In genomic region chr4:120420685-120421084, GRCm38 (mm10) we compare ENCODE assay signal across 8 mouse cellular contexts. TPM values are rescaled to one million over a fixed set of nuclear protein-coding genes. Genes with fewer than 3 reads are reported as not detected.
A peak's percentile ranks its signal among the peaks of the same experiment; 100 is the strongest.
DNase-seq lines count a peak whose midpoint lies in the region; ATAC-seq lines count a peak whose summit lies in the region.
"Had no signal": no experiment of that assay in that cellular context is flagged by ENCODE, and none has a peak within 500 bp of the region (broad histone marks: within the 10 kb centered on the region; RNA-seq: fewer than 3 reads in every experiment).

No protein-coding gene starts in this region.

- intact Hi-C loops in gastrocnemius, postnatal 14 days (cut with DNase I; ENCODE audit: low total_unique reads): no loop called here

- peak; percentile 19 for DNase-seq in right cerebral cortex, postnatal 14 days
- DNase-seq in right cerebral cortex, adult 18-20 months: no peak
- peak; percentile 74 for DNase-seq in gastrocnemius, postnatal 14 days
- DNase-seq in splenic B cell, adult 2 months (ENCODE audit: low read depth, low spot score): peak; percentile 8
- no peak for DNase-seq in thymus, postnatal 36 days
- DNase-seq in left cerebral cortex, adult 9 months (ENCODE audit: low spot score in 2 of 2): no peak
- DNase-seq: liver, embryonic 13.5 days had no signal

- peak; percentile 82 for ATAC-seq in kidney, embryonic 16.5 days (ENCODE audit: low FRiP score, low TSS enrichment)

- no peaks in the 10 kb centered on the region for H3K36me3 ChIP-seq in kidney, embryonic 16.5 days (ENCODE audit: insufficient read depth, low read length)
- H3K36me3 ChIP-seq in splenic B cell, adult 2 months (ENCODE audit: control insufficient read depth, insufficient read depth, low read length, poor library complexity, severe bottlenecking): no peaks in the 10 kb centered on the region
- H3K36me3 ChIP-seq: liver, embryonic 13.5 days had no signal

- H3K9ac ChIP-seq in kidney, embryonic 16.5 days (replicated peaks; ENCODE audit: low read length): no peak overlapping the region
- H3K9ac ChIP-seq: liver, embryonic 13.5 days had no signal

- H3K9me3 ChIP-seq in kidney, embryonic 16.5 days (ENCODE audit: low read length): no peaks in the 10 kb centered on the region
- H3K9me3 ChIP-seq: liver, embryonic 13.5 days had no signal

- H3K27me3 ChIP-seq in kidney, embryonic 16.5 days (ENCODE audit: insufficient read depth, low read length): no peaks in the 10 kb centered on the region
- no peaks in the 10 kb centered on the region for H3K27me3 ChIP-seq in splenic B cell, adult 2 months (ENCODE audit: control insufficient read depth, insufficient read depth, low read length, poor library complexity, severe bottlenecking)
- H3K27me3 ChIP-seq: liver, embryonic 13.5 days had no signal

- no peak overlapping the region for H3K4me2 ChIP-seq in kidney, embryonic 16.5 days (replicated peaks; ENCODE audit: low read depth, low read length)
- H3K4me2 ChIP-seq: liver, embryonic 13.5 days had no signal

- H3K4me1 ChIP-seq in kidney, embryonic 16.5 days (ENCODE audit: insufficient read depth, low read length): peaks cover 20% of the 10 kb centered on the region; the same call in 1 of the 2 replicates

- no peak overlapping the region for H3K4me3 ChIP-seq in kidney, embryonic 16.5 days (ENCODE audit: low read length)
- H3K4me3 ChIP-seq: liver, embryonic 13.5 days had no signal

- peak overlapping the region; percentile 21; the same call in 1 of the 2 replicates for H3K27ac ChIP-seq in kidney, embryonic 16.5 days (ENCODE audit: low read length)
- H3K27ac ChIP-seq: liver, embryonic 13.5 days had no signal

RNA-seq across cellular contexts. Expression of gene Scmh1, which starts 15.6 kb away (rescaled TPM):
- 10 to 100 TPM; 32.2 to 32.5 TPM for total RNA-seq in gastrocnemius, postnatal 14 days (2021)
- polyA plus RNA-seq in kidney, embryonic 16.5 days (2015; fragmentation: Nextera tagmentation; extraction: Ambion mirVana): 38.0 and 46.7 TPM in 2 replicates

Comparison
In these comparisons a context has a peak if more than half of its experiments do, and no peak if none do; other contexts are left out.
1. DNase-seq: peak in right cerebral cortex, postnatal 14 days (single experiment), gastrocnemius, postnatal 14 days (single experiment) and splenic B cell, adult 2 months (single experiment); none in right cerebral cortex, adult 18-20 months (single experiment), thymus, postnatal 36 days (0 of 2) and left cerebral cortex, adult 9 months (0 of 2).